Mouse (Mus musculus): ENCODE measurements around the gene Psph.

Gene Psph

DNA sequence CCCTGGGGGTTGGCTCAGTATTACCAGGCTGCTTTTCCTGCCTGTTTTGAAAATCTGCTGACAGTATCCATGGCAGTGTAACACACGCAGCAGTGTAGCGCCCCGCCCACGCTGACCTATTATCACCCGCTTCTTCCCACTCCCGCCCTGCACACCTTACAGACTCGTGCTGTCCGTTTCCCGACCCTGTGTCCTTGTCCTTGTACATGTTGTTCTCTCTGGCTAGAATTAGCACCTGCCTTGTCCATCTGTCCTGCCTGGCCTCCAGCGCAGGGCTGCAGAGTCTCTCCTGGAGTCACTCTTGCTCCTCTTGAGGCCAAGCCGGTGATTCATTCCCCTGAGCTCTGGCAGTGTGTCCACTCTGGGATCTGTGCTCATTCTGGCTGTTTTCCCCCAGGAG, 56.9 kb downstream of the Psph start:
- DNase-seq: no peak

DNA sequence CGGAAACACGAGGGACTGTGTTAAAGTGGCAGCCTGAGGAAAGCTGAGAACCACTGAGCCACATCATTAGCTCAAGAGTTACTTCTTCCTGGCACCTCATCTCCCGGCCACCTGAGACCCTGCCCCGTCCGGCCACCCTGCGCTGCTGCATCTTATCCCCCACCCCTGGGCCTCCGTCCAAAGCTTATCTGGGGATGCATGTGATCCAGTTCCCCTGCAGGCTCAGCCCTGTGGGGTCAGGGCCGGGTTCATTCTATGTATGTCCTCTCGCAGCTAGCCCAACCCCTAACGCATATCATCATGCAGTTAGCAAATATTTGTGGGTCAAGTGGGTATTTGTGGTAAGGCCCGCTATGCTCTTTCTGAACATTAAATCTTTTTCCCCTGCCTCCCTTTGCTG, 58.0 kb downstream of the Psph start:
- no peak for DNase-seq

DNA sequence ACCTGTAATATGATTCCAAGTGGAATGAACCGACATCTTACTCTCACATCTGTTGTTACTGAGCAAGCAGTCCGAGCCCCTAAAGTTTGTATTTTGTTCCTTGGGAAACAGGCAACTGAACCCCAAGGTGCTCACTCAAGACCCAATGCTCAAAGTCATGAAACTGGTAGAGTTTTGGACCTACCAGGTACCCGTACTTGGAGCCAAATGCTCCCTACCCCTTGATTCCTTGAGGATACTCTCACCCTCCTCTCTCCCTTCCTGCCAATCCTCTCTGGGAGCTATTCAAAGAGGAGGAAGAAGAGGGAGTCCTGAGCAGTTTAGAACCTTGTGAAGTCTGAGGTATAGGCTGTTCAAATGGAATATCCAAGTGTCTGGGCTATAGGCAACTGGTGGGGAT, 60.5 kb downstream of the Psph start:
- no peak for DNase-seq

DNA sequence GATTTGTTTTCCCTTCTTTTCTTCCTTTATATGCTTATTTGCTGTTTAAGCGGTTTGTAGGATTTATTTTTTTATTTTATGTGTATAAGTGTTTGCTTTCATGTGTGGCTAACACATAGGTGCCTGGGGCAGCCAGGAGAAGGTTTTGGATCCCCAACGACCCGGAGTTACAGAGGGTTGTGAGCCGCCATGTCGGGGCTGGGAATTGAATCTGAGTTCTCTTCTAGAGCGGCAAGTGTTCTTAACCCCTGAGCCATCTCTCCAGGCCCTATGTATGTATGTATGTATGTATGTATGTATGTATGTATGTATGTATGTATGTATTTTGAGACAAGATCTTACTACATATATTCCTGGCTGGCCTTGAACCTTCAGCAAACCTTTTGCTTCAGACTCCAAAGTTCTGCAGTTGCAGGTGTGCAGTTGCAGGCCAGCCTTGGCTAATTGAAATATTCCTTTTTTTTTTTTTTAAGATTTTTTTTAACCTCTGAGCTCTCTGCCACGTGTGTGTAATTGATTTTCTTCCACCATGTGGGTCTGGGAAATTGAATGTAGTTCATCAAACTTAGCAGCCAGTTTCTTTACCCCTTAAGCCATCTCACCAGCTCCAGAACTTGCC, 61.4 kb downstream of the Psph start:
- DNase-seq: peak; percentile 12

DNA sequence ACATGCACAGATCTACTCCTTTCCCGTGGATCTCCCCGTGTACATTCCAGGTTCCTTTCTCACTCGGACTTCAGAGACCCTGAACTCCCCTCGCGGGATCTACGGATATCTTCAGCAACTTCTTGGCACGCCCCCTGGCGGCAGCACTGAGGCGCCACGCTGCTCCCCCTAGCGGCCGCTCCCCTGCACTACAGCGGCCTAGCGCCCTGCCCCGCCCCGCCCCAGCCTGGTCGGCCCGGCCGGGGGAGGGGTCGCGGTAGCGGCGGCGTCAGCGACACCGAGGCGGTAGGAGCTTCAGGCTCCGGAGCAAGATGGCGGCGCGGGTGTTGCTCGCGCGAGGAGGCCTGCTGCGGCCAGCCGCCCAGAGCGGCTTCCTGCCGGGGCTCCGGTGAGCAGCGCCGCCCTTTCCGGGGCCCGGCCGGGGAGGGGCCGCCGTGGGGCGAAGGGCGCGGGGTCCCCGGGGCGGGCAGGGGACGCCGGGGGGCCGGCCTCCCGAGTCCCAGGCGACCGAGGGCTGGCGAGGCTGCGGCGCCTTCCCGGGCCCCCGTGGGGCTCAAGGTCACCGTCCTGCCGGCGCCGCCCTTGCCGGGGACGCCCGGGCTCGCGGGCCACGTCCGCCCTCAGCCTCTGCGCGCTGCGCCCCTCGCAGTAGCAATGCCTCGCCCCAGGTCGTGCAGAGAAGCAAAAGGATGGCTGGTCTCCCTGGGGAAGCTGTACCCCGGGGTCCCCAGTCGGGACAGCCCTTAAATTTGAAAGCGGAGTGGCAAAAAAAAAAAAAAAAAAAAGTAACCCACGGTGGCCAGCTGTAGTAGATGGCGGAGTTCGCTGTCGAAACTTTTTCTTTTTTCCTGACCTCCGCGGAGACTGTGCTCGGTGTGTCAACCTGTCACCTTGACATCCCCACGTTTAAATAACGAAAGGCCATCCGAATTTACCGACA, 62.1 kb downstream of the Psph start, which contains the start of gene Nipsnap2:
Gene Nipsnap2, plus strand, starts transcription at position 230 of the 940 bp plus-strand sequence.
- peak; percentile 97 for DNase-seq

DNA sequence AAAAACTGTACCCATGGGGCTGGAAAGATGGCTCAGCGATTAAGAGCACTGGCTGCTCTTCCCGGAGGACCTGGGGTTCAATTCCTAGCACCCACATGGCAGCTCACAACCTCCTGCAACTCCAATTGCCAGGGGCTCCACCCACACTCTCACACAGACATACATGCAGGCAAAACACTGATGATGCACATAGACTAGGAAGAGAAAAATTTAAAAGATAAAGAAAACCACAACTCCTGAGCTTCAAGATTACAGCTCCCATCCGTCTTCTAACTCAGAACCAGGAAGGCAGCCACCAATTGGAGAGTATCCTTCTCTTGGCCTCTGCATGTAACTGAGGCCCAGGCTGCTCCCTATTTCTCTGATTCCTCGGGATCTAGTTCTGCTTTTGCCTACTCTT, 63.0 kb downstream of the Psph start:
- no peak for DNase-seq

DNA sequence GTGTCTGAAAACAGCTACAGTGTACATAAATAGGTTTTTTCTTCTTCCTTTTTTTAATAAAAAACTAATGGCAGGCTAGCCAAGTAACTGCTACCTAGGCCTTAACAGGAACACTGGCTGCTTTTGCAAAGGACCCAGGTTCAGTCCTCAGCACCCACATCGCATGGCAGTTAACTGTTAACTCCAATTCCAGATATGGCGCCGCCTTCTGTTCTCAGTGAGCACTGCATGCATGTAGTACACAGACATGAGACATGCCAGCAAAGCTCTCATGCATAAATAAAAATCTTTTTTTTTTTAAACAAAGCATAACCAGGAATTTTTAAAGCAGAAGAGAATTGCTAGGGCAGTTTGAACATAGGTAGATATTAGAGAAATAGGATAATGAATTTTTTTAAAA, 67.1 kb downstream of the Psph start:
- no peak for DNase-seq

DNA sequence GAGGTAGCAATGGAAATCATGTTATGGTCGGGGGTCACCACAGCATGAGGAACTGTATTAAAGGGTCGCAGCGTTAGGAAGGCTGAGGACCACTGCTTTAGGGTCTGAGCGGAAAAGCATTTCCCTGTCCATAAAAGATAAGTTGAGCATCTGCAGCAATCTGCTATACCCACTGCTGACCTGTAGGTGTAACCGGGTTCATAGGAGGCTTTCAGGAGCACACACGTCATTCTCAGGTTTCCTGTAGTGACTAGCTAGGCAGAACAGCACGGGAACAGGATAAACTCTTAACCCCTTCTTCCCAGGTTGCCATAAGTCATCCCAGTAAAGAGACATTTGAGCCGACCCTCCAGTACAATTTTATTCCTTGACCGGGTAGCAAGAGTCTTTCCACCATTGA, 70.2 kb downstream of the Psph start:
- DNase-seq: no peak

Data from thymus, postnatal 25 days (tissue).